In the genomic region with DNA sequence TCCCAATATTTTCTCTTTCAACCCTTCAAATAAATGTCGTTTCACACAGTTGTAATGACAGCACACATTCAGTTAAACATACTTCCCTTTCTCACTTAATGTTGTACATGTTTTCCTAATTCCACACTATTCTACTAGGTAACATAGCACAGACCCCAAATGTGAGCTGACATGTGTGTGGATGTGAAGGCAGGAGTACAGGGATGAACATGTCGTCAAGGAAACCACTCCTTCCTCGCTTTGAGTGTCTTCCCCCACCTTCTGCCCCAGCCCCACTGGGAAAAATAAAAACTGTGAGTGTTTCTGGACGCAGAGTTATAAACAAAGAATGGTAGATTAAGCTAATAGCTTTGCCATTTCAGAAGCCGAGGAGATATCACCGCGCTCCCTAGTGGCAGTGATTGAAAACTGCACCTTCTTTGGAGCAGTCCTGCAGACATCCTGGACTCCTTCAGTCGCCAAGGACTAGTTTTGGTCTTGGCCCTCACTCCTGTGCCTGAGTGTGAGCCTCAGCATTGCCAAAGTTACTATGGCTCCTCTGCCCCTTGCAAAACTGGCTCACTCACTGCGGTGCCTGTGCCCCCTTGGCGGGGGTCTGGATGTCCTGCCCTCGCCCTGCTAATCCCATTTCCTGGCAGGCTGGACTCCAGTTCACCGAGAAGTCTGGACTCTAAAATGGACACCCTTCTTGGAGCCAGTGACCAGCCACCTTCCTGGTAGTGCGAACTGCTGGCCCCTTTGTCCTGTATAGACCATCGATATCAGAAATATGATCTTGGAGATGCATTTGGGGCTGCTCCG, we compare ENCODE assay signal across 9 mouse cellular contexts. TPM values are rescaled to one million over a fixed set of nuclear protein-coding genes. Genes with fewer than 3 reads are reported as not detected.
DNase-seq lines count a peak whose midpoint lies in the region; ATAC-seq lines count a peak whose summit lies in the region.
"Had no signal": no experiment of that assay in that cellular context is flagged by ENCODE, and none has a peak within 500 bp of the region (broad histone marks: within the 10 kb centered on the region; RNA-seq: fewer than 3 reads in every experiment).

No protein-coding gene starts in this region.

- peak; percentile 86 for DNase-seq in cerebellum, adult 11 months
- DNase-seq in cerebellum, adult 9-11 months = no peak
- peak; percentile 18 to 28 for DNase-seq in urinary bladder, adult 18-20 months (ENCODE audit: low spot score in 2 of 2)
- DNase-seq in urinary bladder, postnatal 10 days (ENCODE audit: low spot score) = no peak
- peak; percentile 70 to 78 for DNase-seq in kidney, postnatal 4 days
- peak; percentile 53 for DNase-seq in lung, postnatal 25 days (ENCODE audit: low spot score)
- peak; percentile 49 to 62 for DNase-seq in spleen, postnatal 14 days (ENCODE audit: low spot score in 2 of 2)

- peak; percentile 53 for ATAC-seq in erythroblast, adult 5-6 weeks (replicated peaks; ENCODE audit: low FRiP score, poor library complexity, severe bottlenecking)

RNA-seq across cellular contexts. Expression of a gene that starts 22.0 kb away (rescaled TPM):
- total RNA-seq in erythroblast, adult 5-6 weeks (2015; ENCODE audit: low replicate concordance) = not detected in 2 replicates
- total RNA-seq in erythroblast, adult 5-6 weeks (2017; ENCODE audit: low replicate concordance) = 0.28 TPM in 1 of 2 replicates, not detected in the other
- total RNA-seq: heart, postnatal 36 days had no signal

Comparison
In these comparisons a context has a peak if more than half of its experiments do, and no peak if none do; other contexts are left out.
1. DNase-seq: peak in cerebellum, adult 11 months (single experiment), urinary bladder, adult 18-20 months (2 of 2), kidney, postnatal 4 days (2 of 2), lung, postnatal 25 days (single experiment) and spleen, postnatal 14 days (2 of 2); none in cerebellum, adult 9-11 months (single experiment) and urinary bladder, postnatal 10 days (single experiment).